Mouse (Mus musculus) stomach, embryonic 15.5 days (tissue): ENCODE results near the gene Fam186a. TPM values are rescaled to one million over a fixed set of nuclear protein-coding genes. Genes with fewer than 3 reads are reported as not detected.
"Not testable (repeated sequence)": the region's sequence is repeated elsewhere in the genome, so short reads cannot be mapped to it uniquely, and the experiment has no call there.

Experiments used
- ATAC-seq: fragments of 200-750 bp; cut with Nextera tagmentation; 2 replicates; pipeline ENCODE4 v1.8.0; 2017; ENCODE audit warnings: low read depth, moderate number of reproducible peaks, moderate TSS enrichment; ENCODE audit not compliant: insufficient read depth, low FRiP score
- H3K27ac ChIP-seq: fragments of 300-500 bp; sonication (generic); 2 replicates; pipeline ENCODE4 v1.5.1; 2015; ENCODE audit warnings: mild to moderate bottlenecking, inconsistent platforms
- H3K27me3 ChIP-seq: fragments of 300-500 bp; sonication (generic); replicated peaks from 2 replicates; pipeline ENCODE4 v1.6.1; 2015; ENCODE audit warnings: inconsistent platforms
- H3K36me3 ChIP-seq: fragments of 300-500 bp; sonication (generic); 2 replicates; pipeline ENCODE4 v1.6.1; 2015; ENCODE audit warnings: inconsistent platforms
- H3K4me1 ChIP-seq: fragments of 300-500 bp; sonication (generic); 2 replicates; pipeline ENCODE4 v1.6.1; 2015; ENCODE audit warnings: inconsistent platforms
- H3K4me2 ChIP-seq: fragments of 300-500 bp; sonication (generic); 2 replicates; pipeline ENCODE4 v1.6.1; 2015; ENCODE audit warnings: mild to moderate bottlenecking, inconsistent platforms
- H3K4me3 ChIP-seq: fragments of 300-500 bp; sonication (generic); replicated peaks from 2 replicates; pipeline ENCODE4 v1.5.1; 2015; ENCODE audit warnings: inconsistent platforms
- H3K9ac ChIP-seq: fragments of 300-500 bp; sonication (generic); 2 replicates; pipeline ENCODE4 v1.6.1; 2015; ENCODE audit warnings: inconsistent platforms
- H3K9me3 ChIP-seq: fragments of 300-500 bp; sonication (generic); 2 replicates; pipeline ENCODE4 v1.6.1; 2016; ENCODE audit warnings: inconsistent platforms
- WGBS: fragments of 180-500 bp; shearing (Covaris S2); methylation state at CpG from one replicate; pipeline ENCODE4 v1.1.7; 2015; 5-methylcytosine and 5-hydroxymethylcytosine counted together
- polyA plus RNA-seq: library from polyadenylated mRNA; unstranded; fragments of >200 nt; fragmentation: Nextera tagmentation; extraction: Ambion mirVana; gene quantifications from 2 replicates; pipeline ENCODE4 v1.2.1, GENCODE M21; 2015

The Fam186a gene
- polyA plus RNA-seq, result not detected in 2 replicates

GRCm38 (mm10) chr15:99966961-99967360 lies at the start of gene Fam186a:
TSS of gene Fam186a (minus strand) at chr15:99967061.
- no peak for ATAC-seq
- Histone ChIP-seq H3K4me1 (no peaks in the 10 kb centered on the region), H3K9me3 (no peaks in the 10 kb centered on the region), H3K4me2 (no peak within 1 kb of the TSS), H3K27ac (no peak within 1 kb of the TSS), H3K4me3 (no peak within 1 kb of the TSS), H3K27me3 (no peaks in the 10 kb centered on the region), H3K36me3 (no peaks in the 10 kb centered on the region), H3K9ac (no peak within 1 kb of the TSS)
- WGBS, result 80% methylated on average over 4 of the region's 4 CpGs

GRCm38 (mm10) chr15:100006180-100006579 lies 39.3 kb upstream of the Fam186a start:
- no peak for ATAC-seq
- H3K4me2 ChIP-seq, result no peak overlapping the region
- no peaks in the 10 kb centered on the region for H3K4me1 ChIP-seq
- peaks cover 36% of the 10 kb centered on the region for H3K36me3 ChIP-seq
- no peak overlapping the region for H3K27ac ChIP-seq
- H3K27me3 ChIP-seq, result no peaks in the 10 kb centered on the region
- no peak overlapping the region for H3K4me3 ChIP-seq
- H3K9me3 ChIP-seq, result no peaks in the 10 kb centered on the region
- H3K9ac ChIP-seq, result no peak overlapping the region

- no peaks in the 10 kb centered on the region for H3K9me3 ChIP-seq
- no peak for ATAC-seq
- H3K4me3 ChIP-seq, result no peak overlapping the region
- no peak overlapping the region for H3K9ac ChIP-seq
- H3K4me1 ChIP-seq, result no peaks in the 10 kb centered on the region
- H3K4me2 ChIP-seq, result no peak overlapping the region
- WGBS, result 75% methylated on average over 7 of the region's 7 CpGs
- H3K27me3 ChIP-seq, result no peaks in the 10 kb centered on the region
- no peak overlapping the region for H3K27ac ChIP-seq
- H3K36me3 ChIP-seq, result peaks cover 34% of the 10 kb centered on the region
Measured at GRCm38 (mm10) chr15:100004677-100005273, 37.9 kb upstream of the Fam186a start.

GRCm38 (mm10) chr15:99999390-99999789 lies 32.5 kb upstream of the Fam186a start:
- H3K4me1 ChIP-seq, result no peaks in the 10 kb centered on the region
- H3K4me2 ChIP-seq, result no peak overlapping the region
- H3K4me3 ChIP-seq, result no peak overlapping the region
- H3K36me3 ChIP-seq, result peaks cover 25% of the 10 kb centered on the region
- no peaks in the 10 kb centered on the region for H3K9me3 ChIP-seq
- no peak overlapping the region for H3K27ac ChIP-seq
- no peak overlapping the region for H3K9ac ChIP-seq
- no peaks in the 10 kb centered on the region for H3K27me3 ChIP-seq
- no peak for ATAC-seq
- WGBS, result 98% methylated on average over 1 of the region's 1 CpGs

- 90% methylated on average over 6 of the region's 6 CpGs for WGBS
- no peak for ATAC-seq
- Histone ChIP-seq H3K27ac (no peak overlapping the region), H3K4me1 (no peaks in the 10 kb centered on the region), H3K27me3 (no peaks in the 10 kb centered on the region), H3K9me3 (no peaks in the 10 kb centered on the region), H3K4me3 (no peak overlapping the region), H3K9ac (no peak overlapping the region), H3K4me2 (no peak overlapping the region), H3K36me3 (peaks cover 17% of the 10 kb centered on the region)
Measured at GRCm38 (mm10) chr15:99997114-99997804, 30.4 kb upstream of the Fam186a start.

- peaks cover 21% of the 10 kb centered on the region for H3K36me3 ChIP-seq
- H3K27me3 ChIP-seq, result no peaks in the 10 kb centered on the region
- WGBS, result 100% methylated on average over 1 of the region's 1 CpGs
- H3K4me2 ChIP-seq, result no peak overlapping the region
- H3K9ac ChIP-seq, result no peak overlapping the region
- H3K4me3 ChIP-seq, result no peak overlapping the region
- H3K4me1 ChIP-seq, result no peaks in the 10 kb centered on the region
- H3K27ac ChIP-seq, result no peak overlapping the region
- ATAC-seq, result no peak
- no peaks in the 10 kb centered on the region for H3K9me3 ChIP-seq
Measured at GRCm38 (mm10) chr15:99993100-99993499, 26.2 kb upstream of the Fam186a start.

GRCm38 (mm10) chr15:99979715-99980114 lies 12.9 kb upstream of the Fam186a start:
- Histone ChIP-seq H3K9me3 (no peaks in the 10 kb centered on the region), H3K4me3 (no peak overlapping the region), H3K27ac (no peak overlapping the region), H3K36me3 (no peaks in the 10 kb centered on the region), H3K4me1 (no peaks in the 10 kb centered on the region), H3K4me2 (no peak overlapping the region), H3K27me3 (no peaks in the 10 kb centered on the region), H3K9ac (no peak overlapping the region)
- WGBS, result 76% methylated on average over 2 of the region's 2 CpGs
- no peak for ATAC-seq

GRCm38 (mm10) chr15:99979266-99979665 lies 12.4 kb upstream of the Fam186a start:
- H3K9me3 ChIP-seq, result no peaks in the 10 kb centered on the region
- WGBS, result 75% methylated on average over 1 of the region's 1 CpGs
- ATAC-seq, result no peak
- no peaks in the 10 kb centered on the region for H3K36me3 ChIP-seq
- H3K27me3 ChIP-seq, result no peaks in the 10 kb centered on the region
- no peaks in the 10 kb centered on the region for H3K4me1 ChIP-seq
- no peak overlapping the region for H3K4me3 ChIP-seq
- no peak overlapping the region for H3K9ac ChIP-seq
- H3K27ac ChIP-seq, result no peak overlapping the region
- H3K4me2 ChIP-seq, result no peak overlapping the region

- ATAC-seq, H3K27ac ChIP-seq, H3K4me2 ChIP-seq, H3K9ac ChIP-seq, H3K36me3 ChIP-seq, H3K4me3 ChIP-seq, H3K4me1 ChIP-seq, H3K27me3 ChIP-seq, H3K9me3 ChIP-seq: not testable (repeated sequence)
- WGBS, result 82% methylated on average over 2 of the region's 2 CpGs
Measured at GRCm38 (mm10) chr15:99976121-99976520, 9.3 kb upstream of the Fam186a start.

GRCm38 (mm10) chr15:99974476-99975220 lies 7.8 kb upstream of the Fam186a start:
- H3K9ac ChIP-seq, result no peak overlapping the region
- H3K27me3 ChIP-seq, result no peaks in the 10 kb centered on the region
- no peaks in the 10 kb centered on the region for H3K9me3 ChIP-seq
- no peak for ATAC-seq
- H3K4me3 ChIP-seq, result no peak overlapping the region
- H3K4me2 ChIP-seq, result peak overlapping the region; percentile 51; the same call in 1 of the 2 replicates
- WGBS, result 62% methylated on average over 2 of the region's 2 CpGs
- H3K36me3 ChIP-seq, result no peaks in the 10 kb centered on the region
- H3K27ac ChIP-seq, result no peak overlapping the region
- no peaks in the 10 kb centered on the region for H3K4me1 ChIP-seq

GRCm38 (mm10) chr15:99972989-99973911 lies 6.4 kb upstream of the Fam186a start:
- Histone ChIP-seq H3K9ac (peak overlapping the region; percentile 92), H3K4me1 (no peaks in the 10 kb centered on the region), H3K27me3 (no peaks in the 10 kb centered on the region), H3K36me3 (no peaks in the 10 kb centered on the region), H3K27ac (peak overlapping the region; percentile 99), H3K4me3 (peak overlapping the region; percentile 96), H3K4me2 (peak overlapping the region; percentile 51), H3K9me3 (no peaks in the 10 kb centered on the region)
- WGBS, result under 1% methylated on average over 73 of the region's 84 CpGs
- ATAC-seq, result peak; percentile 77
